Mouse (Mus musculus) mouse trophoblast stem cell (cell line): Measurements from ENCODE around the gene Klhl40.

Source experiments
- in situ Hi-C, 2 experiments: fragments of 300-500 bp; cut with MseI, MboI; formaldehyde crosslinking; loops; 2 replicates in 1 of 2; 3 replicates in 1 of 2; pipeline ENCODE4 v1.15.1; 2025

Klhl40 gene

GRCm38 (mm10) chr9:121777484-121778065 is at the start of gene Klhl40:
TSS of gene Klhl40 (plus strand) at chr9:121777607.
- in situ Hi-C loops = loop anchor here in 1 of 2 experiments (5.0 kb wide), 1 partner anchor 50 kb away; no protein-coding TSS in a partner anchor

DNA sequence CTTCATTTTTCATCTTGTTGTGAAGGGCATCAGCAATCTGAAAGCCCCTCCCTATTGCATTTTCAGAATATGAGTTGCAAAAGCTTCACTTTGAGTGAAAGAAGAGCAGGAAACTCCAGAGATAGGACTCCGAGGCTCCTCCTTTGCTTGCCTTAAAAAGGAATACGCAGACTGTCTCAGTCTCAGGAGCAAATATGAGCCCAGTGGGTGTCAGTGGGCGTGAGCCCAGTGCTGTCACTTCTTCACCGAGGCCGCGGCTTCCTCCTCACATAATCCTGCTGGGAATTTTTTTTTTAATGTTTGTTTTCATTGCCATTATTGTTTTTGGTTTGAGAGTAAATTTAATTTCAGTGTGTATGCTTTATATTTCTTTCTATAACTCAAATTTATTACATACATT is 36.9 kb upstream of the Klhl40 start:
- in situ Hi-C loops = no loop called here

DNA sequence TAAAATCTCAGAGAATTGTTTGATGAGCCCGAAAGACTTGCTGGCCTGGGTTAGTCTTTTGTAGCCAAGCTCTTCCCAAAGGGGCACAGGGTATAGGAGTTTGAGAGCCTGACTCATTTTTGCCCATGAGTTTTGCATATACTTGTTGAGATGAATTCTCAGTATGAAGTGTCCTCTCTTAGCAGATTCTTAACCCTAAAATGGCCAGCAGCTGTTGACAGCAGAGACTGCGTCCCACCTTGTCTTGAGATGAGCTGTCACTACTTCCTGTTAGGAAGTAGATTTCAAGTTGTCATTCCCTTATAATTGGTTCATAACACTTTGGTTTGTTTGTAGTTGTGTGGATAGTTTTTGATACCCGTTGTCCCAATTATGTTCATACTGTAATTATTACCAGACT is 36.2 kb upstream of the Klhl40 start:
- in situ Hi-C loops = no loop called here

- in situ Hi-C loops = no loop called here
Observed at GRCm38 (mm10) chr9:121744051-121744450, 33.4 kb upstream of the Klhl40 start.

DNA sequence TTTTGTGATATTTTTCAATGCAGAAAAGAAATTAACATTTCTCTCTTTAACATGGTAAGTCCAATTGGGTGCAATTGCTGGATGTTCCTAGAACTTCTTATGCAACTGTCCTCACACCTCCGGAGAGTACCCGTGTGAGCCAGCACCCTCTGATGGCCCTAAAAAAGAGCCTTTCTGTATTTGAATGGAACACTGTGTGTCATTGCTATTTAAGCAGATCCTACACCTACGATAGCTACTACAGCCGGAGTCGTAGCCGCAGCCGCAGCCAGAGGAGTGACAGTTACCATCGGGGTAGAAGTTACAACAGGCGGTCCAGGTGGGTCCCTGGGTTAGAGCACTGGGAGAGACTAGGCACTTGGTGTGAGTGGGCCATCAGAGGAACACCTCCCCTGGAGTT is 24.6 kb upstream of the Klhl40 start:
- in situ Hi-C loops = no loop called here

- in situ Hi-C loops = no loop called here
Observed at GRCm38 (mm10) chr9:121754624-121755023, 22.8 kb upstream of the Klhl40 start.

DNA sequence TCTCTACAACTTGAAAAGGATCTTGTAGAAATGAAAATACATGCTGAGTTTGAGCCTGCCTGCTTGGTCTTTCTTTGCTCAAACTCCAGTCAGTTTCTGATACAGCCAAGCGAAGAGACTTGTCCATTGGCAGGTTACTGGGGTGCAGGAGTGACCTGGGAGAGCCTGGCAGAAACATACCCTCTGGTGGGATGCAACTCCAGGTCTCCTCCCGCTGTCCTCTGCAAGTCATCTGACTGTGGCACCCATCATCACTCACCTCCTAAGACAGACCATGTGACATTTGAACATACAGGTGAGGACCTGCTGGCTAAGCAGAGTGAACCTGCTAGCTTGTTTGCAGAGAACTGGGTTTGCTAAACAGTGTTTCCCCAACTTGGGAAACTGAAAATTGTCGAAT is 20.6 kb upstream of the Klhl40 start:
- in situ Hi-C loops = no loop called here

GRCm38 (mm10) chr9:121757432-121757831 is 20.0 kb upstream of the Klhl40 start:
- in situ Hi-C loops = no loop called here

GRCm38 (mm10) chr9:121757835-121758814 is 19.3 kb upstream of the Klhl40 start:
- in situ Hi-C loops = no loop called here

GRCm38 (mm10) chr9:121759091-121760081 is 18.0 kb upstream of the Klhl40 start, which contains the start of gene Zfp651:
TSS of gene Zfp651 (plus strand) at chr9:121759330.
- in situ Hi-C loops = no loop called here

GRCm38 (mm10) chr9:121760271-121761090 is 16.9 kb upstream of the Klhl40 start:
- in situ Hi-C loops = no loop called here

DNA sequence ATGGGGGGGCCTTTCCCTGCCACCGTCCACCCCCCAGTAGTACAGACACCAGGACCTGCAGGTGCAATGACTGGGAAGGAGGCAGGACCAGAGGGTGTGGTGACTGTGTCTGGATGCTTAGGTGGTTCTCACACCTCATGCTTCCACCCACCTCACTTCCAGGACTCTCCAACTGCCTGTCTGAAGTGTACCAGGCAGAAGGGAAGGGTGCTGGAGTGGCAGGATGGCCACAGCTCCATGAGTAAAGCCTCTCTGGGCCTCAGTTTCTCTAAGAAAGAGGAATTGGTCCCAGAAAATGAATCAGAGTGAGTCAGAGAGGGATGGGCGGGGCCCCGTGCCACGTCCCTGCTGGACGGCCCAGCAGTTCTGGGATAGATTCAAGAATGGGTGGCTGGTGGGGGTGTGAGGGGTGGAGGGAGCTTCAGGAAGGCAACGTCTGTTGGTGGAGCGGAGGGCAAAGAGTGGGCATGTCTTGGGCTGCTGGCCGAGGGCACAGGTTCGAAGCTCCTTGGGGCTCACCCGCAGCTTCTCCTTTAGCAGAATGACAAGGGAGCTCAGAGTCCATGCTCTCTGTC is 16.2 kb upstream of the Klhl40 start:
- in situ Hi-C loops = no loop called here

GRCm38 (mm10) chr9:121761787-121762186 is 15.6 kb upstream of the Klhl40 start:
- in situ Hi-C loops = no loop called here

- in situ Hi-C loops = no loop called here
Observed at GRCm38 (mm10) chr9:121762248-121762647, 15.2 kb upstream of the Klhl40 start.

- in situ Hi-C loops = no loop called here
Observed at GRCm38 (mm10) chr9:121762761-121763160, 14.6 kb upstream of the Klhl40 start.

GRCm38 (mm10) chr9:121763716-121764115 is 13.7 kb upstream of the Klhl40 start:
- in situ Hi-C loops = no loop called here

- in situ Hi-C loops = no loop called here
Observed at GRCm38 (mm10) chr9:121765166-121765855, 12.1 kb upstream of the Klhl40 start.

GRCm38 (mm10) chr9:121772412-121772811 is 5.0 kb upstream of the Klhl40 start:
- in situ Hi-C loops = no loop called here

GRCm38 (mm10) chr9:121775951-121776350 is 1.5 kb upstream of the Klhl40 start:
- in situ Hi-C loops = loop anchor here in 1 of 2 experiments (5.0 kb wide), 1 partner anchor 51 kb away; no protein-coding TSS in a partner anchor
